Mouse (Mus musculus) E14TG2a.4 (cell line): ENCODE results near the gene Trim26.

Source experiments
- CTCF ChIP-seq: conservative IDR thresholded peaks from 2 replicates; pipeline ENCODE4 v1.5.1; 2014; ENCODE audit warnings: low read length
- POU5F1 ChIP-seq: IDR thresholded peaks from 2 replicates; pipeline ENCODE4 v1.6.1; 2014; ENCODE audit warnings: low read length, borderline replicate concordance

DNA sequence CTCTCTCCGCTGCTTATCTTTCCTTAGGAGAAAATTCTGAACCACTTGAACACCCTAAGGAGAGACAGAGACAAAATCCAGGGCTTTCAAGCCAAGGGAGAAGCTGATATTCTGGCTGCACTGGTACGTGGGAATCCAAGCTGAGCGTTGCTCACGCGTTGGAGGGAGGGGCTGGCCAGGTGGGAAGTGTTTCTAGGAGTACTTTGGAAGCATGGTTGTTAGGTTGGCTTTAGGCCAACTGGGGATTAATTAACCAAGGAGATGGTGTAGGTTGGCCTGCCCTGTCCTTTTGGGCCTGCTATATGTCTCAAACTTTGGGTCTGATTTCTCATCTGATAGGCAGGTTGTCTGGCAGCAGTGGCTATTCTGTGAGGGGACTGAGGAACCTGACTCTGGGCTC lies 14.3 kb downstream of the Trim26 start:
- TF ChIP-seq CTCF = no peak
- TF ChIP-seq POU5F1 = no peak
